Mouse (Mus musculus): ENCODE results near the gene Polr2a. TPM values are rescaled to one million over a fixed set of nuclear protein-coding genes. Genes with fewer than 3 reads are reported as not detected.
A peak's percentile ranks its signal among the peaks of the same experiment; 100 is the strongest.

Gene Polr2a
- 9.6 and 10.8 TPM in 2 replicates for polyA plus RNA-seq (2015; fragmentation: Nextera tagmentation; extraction: Ambion mirVana)

DNA sequence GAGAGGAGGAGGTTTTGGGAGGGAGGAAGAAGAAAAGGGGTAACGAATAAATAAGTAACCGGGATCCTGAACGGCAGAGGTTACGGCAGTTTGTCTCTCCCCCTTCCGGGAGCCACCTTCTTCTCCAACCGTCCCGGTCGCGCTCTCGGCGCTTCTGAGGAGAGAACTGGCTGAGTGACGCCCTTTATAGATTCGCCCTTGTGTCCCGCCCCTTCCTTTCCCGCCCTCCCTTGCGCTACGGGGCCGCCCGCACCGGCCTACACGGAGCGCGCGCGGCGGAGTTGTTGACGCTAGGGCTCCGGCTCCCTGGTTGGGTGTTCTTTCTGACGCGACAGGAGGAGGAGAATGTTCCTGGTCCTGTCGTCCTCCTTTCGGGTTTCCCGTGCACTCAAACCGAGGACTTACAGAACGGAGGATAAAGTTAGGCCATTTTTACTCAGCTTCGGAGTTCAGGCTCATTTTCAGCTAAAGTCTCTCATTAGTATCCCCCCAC lies at the start of gene Polr2a:
TSS of gene Polr2a (minus strand) at position 160 of the 493 bp plus-strand sequence.
- Histone ChIP-seq H3K27ac (peak within 1 kb of the TSS; percentile 99), H3K36me3 (peaks cover 11% of the 10 kb centered on the region), H3K9ac (peak within 1 kb of the TSS; percentile 87), H3K4me1 (replicated peaks) (peaks cover 57% of the 10 kb centered on the region), H3K4me3 (replicated peaks) (peak within 1 kb of the TSS; percentile 71), H3K27me3 (no peaks in the 10 kb centered on the region), H3K4me2 (peak within 1 kb of the TSS; percentile 90), H3K9me3 (replicated peaks) (no peaks in the 10 kb centered on the region)
- under 1% methylated on average over 36 of the region's 36 CpGs for WGBS (ENCODE audit: insufficient replicate concordance)
- peak; percentile 88 for ATAC-seq (ENCODE audit: low read depth)
- DNase-seq, result peak; percentile 94

DNA sequence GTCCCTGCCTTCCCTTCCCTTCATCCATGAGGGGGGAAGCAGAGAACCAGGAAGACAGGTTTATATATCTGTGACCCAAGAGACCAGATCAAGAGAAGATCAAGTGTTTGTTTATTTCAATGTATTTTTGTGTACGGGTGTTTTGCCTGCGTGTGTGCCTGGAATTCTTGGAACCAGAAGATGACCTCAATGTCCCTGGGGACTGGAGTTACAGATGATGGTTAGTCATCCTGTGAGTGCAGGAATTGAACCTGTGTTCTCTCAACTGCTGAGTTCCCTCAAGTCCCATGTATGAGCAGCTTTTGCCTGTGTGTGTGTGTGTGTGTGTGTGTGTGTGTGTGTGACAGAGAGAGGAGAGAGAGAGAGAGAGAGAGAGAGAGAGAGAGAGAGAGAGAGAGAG lies 49.2 kb upstream of the Polr2a start:
- 72% methylated on average over 2 of the region's 2 CpGs for WGBS (ENCODE audit: insufficient replicate concordance)
- ATAC-seq (ENCODE audit: low read depth), result no peak
- H3K36me3 ChIP-seq, result no peaks in the 10 kb centered on the region
- no peak for DNase-seq
- H3K27me3 ChIP-seq, result peaks cover 77% of the 10 kb centered on the region
- H3K4me2 ChIP-seq, result no peak overlapping the region
- H3K4me1 ChIP-seq (replicated peaks), result peaks cover 31% of the 10 kb centered on the region
- no peak overlapping the region for H3K27ac ChIP-seq
- H3K9ac ChIP-seq, result no peak overlapping the region
- no peak overlapping the region for H3K4me3 ChIP-seq (replicated peaks)
- no peaks in the 10 kb centered on the region for H3K9me3 ChIP-seq (replicated peaks)

DNA sequence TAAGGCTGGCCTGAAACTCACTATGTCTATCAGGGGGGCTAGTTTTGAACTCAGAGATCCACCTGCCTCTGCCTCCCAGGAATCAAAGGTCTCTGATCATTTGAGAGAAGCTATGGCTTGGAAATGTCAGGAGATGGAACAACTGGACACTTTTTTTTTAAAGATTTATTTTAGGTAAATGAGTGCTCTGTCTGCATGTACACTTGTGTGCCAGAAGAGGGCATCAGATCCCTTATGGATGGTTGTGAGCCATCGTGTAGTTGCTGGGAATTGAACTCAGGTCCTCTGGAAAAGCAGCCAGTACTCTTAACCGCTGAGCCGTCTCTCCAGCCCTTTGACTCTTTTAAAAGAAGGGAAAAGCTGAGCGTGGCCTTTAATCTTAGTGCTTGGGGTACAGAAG lies 47.9 kb upstream of the Polr2a start:
- H3K27ac ChIP-seq, result no peak overlapping the region
- WGBS (ENCODE audit: insufficient replicate concordance), result 77% methylated on average over 4 of the region's 4 CpGs
- H3K27me3 ChIP-seq, result peaks cover 82% of the 10 kb centered on the region
- peaks cover 44% of the 10 kb centered on the region for H3K4me1 ChIP-seq (replicated peaks)
- H3K9ac ChIP-seq, result no peak overlapping the region
- H3K36me3 ChIP-seq, result no peaks in the 10 kb centered on the region
- no peak overlapping the region for H3K4me2 ChIP-seq
- no peak for ATAC-seq (ENCODE audit: low read depth)
- no peaks in the 10 kb centered on the region for H3K9me3 ChIP-seq (replicated peaks)
- H3K4me3 ChIP-seq (replicated peaks), result no peak overlapping the region
- no peak for DNase-seq

DNA sequence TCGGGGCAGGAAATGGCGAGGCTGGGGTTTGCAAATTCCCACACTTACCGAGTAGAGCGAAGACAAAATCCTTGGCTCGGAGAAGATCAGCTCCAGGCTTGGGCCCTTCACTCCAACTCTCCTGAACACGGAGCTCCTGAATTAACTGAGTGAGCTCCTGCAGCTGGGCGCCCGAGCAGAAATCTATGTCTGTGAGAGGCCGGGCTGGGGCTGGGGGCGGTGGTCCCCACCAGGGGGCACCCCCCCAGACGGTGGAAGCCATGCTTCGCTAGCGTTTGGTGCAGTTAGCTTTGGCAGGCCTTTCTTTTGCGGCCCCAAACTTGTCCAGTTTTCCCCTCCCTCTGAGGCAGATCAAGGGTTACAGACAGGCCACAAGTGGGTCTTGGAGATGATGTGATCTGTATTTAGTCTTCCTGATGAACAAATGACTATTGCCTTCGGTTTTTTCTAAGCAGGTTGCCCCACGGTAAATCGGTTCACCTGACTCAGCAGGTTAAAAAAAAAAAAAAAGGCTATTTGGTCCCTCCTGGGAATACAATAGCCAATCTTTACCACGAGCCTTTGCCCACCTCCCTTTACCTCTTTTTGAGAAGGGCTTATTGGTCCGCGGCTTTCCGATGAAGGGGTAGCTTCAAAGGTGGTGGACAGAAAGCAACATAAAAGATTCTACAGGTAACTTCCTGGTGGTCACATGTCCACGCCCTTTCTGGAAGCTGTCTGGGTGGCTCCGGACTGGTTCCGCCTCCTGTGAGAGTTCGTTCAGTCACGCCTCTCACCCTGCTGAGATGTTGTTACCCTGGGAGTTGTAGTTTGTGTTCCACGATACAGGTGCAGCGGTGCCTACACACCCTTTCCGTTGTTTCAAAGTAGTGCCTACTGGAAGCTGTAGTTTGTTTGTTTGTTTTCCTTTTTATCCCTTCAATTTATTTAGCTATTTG lies 46.8 kb upstream of the Polr2a start, which contains the start of gene Tmem102:
TSS of gene Tmem102 (minus strand) at position 653 of the 938 bp plus-strand sequence.
- Histone ChIP-seq H3K27me3 (peaks cover 84% of the 10 kb centered on the region), H3K36me3 (no peaks in the 10 kb centered on the region), H3K9ac (0 out of 2 replicates have a peak within 1 kb of the TSS, but pooled peaks have one; percentile 54), H3K4me1 (replicated peaks) (peaks cover 55% of the 10 kb centered on the region), H3K27ac (no peak within 1 kb of the TSS), H3K4me3 (replicated peaks) (peak within 1 kb of the TSS; percentile 57), H3K4me2 (peak within 1 kb of the TSS; percentile 77), H3K9me3 (replicated peaks) (no peaks in the 10 kb centered on the region)
- ATAC-seq (ENCODE audit: low read depth), result no peak
- WGBS (ENCODE audit: insufficient replicate concordance), result 20% methylated on average over 29 of the region's 29 CpGs
- no peak for DNase-seq

DNA sequence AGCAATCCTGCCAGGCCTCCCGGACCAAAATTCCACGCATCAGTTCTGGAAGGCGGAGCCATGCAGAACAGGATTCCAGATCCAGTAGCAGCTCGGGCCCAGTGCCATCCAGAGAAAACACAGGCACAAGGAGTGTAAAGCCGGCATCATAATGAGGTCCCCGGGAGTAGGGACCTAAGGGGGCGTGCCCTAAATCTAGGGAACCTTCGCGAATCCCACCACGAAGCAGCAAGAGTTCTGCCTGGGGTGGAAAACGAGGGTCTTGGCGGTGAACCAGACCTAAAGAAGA lies 46.2 kb upstream of the Polr2a start:
- Histone ChIP-seq H3K4me1 (replicated peaks) (peaks cover 58% of the 10 kb centered on the region), H3K4me2 (peak overlapping the region; percentile 77), H3K4me3 (replicated peaks) (peak overlapping the region; percentile 57), H3K27me3 (peaks cover 88% of the 10 kb centered on the region), H3K9ac (0 out of 2 replicates have a peak overlapping the region, but pooled peaks have one; percentile 54), H3K36me3 (no peaks in the 10 kb centered on the region), H3K9me3 (replicated peaks) (no peaks in the 10 kb centered on the region), H3K27ac (no peak overlapping the region)
- ATAC-seq (ENCODE audit: low read depth) (no peak), DNase-seq (no peak)
- WGBS (ENCODE audit: insufficient replicate concordance), result 19% methylated on average over 12 of the region's 12 CpGs

DNA sequence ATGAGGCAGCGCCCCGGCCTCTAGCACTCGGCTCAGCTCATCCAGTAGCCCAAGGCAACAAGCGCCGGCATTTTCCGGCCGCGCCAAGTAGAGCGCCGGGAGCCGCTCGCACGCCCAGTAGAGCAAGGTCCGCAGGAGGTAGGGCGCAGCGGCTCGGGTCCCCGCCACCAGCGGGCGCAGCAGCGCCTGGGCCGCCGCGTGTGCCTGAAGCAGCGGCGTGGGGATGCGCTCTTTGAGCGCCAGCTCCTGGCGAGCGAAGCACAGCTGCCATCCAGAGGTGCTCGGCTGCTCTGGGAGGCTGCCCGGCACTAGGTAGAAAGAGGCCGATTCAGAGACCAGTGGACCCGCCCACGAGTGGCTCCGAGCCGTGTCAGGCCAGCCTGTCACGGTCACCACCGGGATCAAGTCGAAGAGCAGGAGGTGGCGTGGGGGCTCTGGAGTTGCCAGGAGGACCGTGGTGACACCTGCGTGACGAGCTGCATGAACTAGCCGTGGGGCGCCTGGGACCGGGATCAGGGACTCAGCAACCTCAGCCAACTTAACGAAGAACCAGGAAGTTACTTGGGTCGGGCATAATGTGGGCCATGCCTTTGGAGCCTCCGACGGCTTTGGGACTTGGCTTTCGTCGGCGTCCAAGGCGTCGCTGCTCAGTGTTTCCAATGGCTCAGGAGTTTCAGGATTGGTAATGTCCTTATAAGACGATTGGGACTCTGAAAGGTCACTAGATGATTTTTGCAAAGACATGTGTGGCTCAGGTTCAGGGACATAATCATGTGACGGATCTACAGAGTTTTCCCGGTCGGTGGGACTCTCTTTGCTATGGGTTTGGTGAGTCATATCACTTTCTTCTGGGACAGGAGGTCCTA lies 45.6 kb upstream of the Polr2a start:
- Histone ChIP-seq H3K36me3 (no peaks in the 10 kb centered on the region), H3K27me3 (peaks cover 88% of the 10 kb centered on the region), H3K9me3 (replicated peaks) (no peaks in the 10 kb centered on the region), H3K4me2 (peak overlapping the region; percentile 77), H3K4me1 (replicated peaks) (peaks cover 60% of the 10 kb centered on the region), H3K9ac (peak overlapping the region; percentile 54), H3K27ac (no peak overlapping the region), H3K4me3 (replicated peaks) (peak overlapping the region; percentile 57)
- DNase-seq (peak; percentile 53), ATAC-seq (ENCODE audit: low read depth) (peak; percentile 76)
- 2% methylated on average over 60 of the region's 60 CpGs for WGBS (ENCODE audit: insufficient replicate concordance)

DNA sequence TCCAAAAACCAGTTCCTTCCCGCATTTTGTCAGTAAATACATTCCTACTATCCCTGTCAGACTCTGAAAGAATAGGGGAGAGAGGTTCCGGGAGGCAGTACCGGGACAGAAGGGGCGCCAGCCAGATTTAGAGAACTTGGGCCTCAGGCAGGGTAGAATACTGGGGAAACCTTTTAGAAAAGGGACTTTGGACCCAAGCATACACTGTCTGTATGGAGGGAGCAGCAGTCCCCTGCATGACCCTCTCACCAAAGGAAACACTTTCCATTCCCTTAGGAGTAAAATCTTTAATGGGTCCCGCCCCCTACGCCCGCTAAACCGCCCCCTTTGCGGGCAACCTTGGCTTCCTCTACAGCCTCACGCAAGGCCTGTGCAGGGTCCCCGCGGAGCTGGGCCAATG lies 44.9 kb upstream of the Polr2a start:
- DNase-seq (no peak), ATAC-seq (ENCODE audit: low read depth) (peak; percentile 24)
- 4% methylated on average over 12 of the region's 12 CpGs for WGBS (ENCODE audit: insufficient replicate concordance)
- peaks cover 60% of the 10 kb centered on the region for H3K4me1 ChIP-seq (replicated peaks)
- H3K9ac ChIP-seq, result peak overlapping the region; percentile 54
- H3K36me3 ChIP-seq, result no peaks in the 10 kb centered on the region
- H3K9me3 ChIP-seq (replicated peaks), result no peaks in the 10 kb centered on the region
- H3K4me3 ChIP-seq (replicated peaks), result peak overlapping the region; percentile 57
- H3K27me3 ChIP-seq, result peaks cover 94% of the 10 kb centered on the region
- H3K27ac ChIP-seq, result no peak overlapping the region
- peak overlapping the region; percentile 77 for H3K4me2 ChIP-seq

DNA sequence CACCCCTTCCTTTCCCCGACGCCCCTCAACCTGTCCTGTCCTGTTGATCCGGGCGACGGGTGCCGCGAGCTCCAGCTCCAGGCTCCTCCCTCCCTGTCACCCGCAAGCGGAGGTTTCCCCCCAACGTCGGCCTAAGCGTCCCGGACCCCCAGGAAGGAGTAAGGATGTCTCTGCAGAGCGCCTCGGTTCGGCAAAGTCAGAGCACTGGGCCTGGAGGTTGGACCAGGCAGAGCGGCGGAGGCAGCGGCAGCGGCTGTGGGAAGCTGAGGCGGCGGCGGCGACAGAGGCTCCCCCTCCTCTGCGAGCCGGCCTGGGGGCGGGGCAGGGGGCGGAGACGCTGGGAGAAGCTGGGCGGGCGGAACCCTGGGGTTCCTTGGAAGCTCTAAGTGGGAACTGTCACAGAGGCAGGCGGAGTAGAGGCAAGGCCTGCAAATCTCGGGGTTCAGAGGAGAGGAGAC lies 44.2 kb upstream of the Polr2a start:
- ATAC-seq (ENCODE audit: low read depth), result peak; percentile 35; the same call in 1 of the 2 replicates
- peak overlapping the region; percentile 54 for H3K9ac ChIP-seq
- no peaks in the 10 kb centered on the region for H3K9me3 ChIP-seq (replicated peaks)
- peak overlapping the region; percentile 77 for H3K4me2 ChIP-seq
- H3K36me3 ChIP-seq, result no peaks in the 10 kb centered on the region
- peak; percentile 54 for DNase-seq
- H3K27me3 ChIP-seq, result peaks cover 100% of the 10 kb centered on the region
- H3K4me3 ChIP-seq (replicated peaks), result peak overlapping the region; percentile 57
- WGBS (ENCODE audit: insufficient replicate concordance), result under 1% methylated on average over 33 of the region's 33 CpGs
- no peak overlapping the region for H3K27ac ChIP-seq
- peaks cover 60% of the 10 kb centered on the region for H3K4me1 ChIP-seq (replicated peaks)

DNA sequence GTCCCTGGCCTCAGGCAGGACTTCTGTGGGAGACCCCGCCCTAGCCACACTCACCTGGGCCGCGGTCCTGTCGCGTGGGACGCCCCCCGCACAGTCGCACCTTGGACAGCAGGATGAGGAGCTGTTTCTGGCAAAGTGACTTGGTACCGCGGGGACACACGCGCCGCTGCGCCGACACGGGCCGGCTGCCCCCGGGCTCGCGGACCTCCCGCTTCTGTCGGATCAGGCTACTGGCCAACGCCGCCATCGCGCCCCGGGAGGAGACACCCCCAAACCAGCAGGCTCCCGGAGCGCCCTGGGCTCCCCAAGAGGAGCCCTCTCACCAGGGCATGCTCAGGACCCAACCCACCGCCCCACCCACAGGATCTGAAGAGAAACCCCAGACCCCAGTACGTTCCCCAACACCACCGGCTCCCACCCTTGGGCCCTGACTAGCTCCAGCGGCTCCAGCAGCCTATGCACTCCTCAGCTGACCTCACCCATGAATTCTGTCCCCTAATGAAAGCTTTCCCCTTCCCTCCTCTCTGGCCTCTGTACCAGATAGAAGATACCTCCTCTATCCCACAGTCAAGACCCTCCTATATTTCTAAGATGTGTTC lies 43.0 kb upstream of the Polr2a start, which contains the start of gene Fgf11:
TSS of gene Fgf11 (minus strand) at position 479 of the 599 bp plus-strand sequence.
- DNase-seq (no peak), ATAC-seq (ENCODE audit: low read depth) (no peak)
- Histone ChIP-seq H3K27ac (no peak within 1 kb of the TSS), H3K4me3 (replicated peaks) (peak within 1 kb of the TSS; percentile 57), H3K4me2 (peak within 1 kb of the TSS; percentile 77), H3K9me3 (replicated peaks) (no peaks in the 10 kb centered on the region), H3K27me3 (peaks cover 100% of the 10 kb centered on the region), H3K9ac (peak within 1 kb of the TSS; percentile 54), H3K36me3 (no peaks in the 10 kb centered on the region), H3K4me1 (replicated peaks) (peaks cover 60% of the 10 kb centered on the region)
- 4% methylated on average over 31 of the region's 33 CpGs for WGBS (ENCODE audit: insufficient replicate concordance)

DNA sequence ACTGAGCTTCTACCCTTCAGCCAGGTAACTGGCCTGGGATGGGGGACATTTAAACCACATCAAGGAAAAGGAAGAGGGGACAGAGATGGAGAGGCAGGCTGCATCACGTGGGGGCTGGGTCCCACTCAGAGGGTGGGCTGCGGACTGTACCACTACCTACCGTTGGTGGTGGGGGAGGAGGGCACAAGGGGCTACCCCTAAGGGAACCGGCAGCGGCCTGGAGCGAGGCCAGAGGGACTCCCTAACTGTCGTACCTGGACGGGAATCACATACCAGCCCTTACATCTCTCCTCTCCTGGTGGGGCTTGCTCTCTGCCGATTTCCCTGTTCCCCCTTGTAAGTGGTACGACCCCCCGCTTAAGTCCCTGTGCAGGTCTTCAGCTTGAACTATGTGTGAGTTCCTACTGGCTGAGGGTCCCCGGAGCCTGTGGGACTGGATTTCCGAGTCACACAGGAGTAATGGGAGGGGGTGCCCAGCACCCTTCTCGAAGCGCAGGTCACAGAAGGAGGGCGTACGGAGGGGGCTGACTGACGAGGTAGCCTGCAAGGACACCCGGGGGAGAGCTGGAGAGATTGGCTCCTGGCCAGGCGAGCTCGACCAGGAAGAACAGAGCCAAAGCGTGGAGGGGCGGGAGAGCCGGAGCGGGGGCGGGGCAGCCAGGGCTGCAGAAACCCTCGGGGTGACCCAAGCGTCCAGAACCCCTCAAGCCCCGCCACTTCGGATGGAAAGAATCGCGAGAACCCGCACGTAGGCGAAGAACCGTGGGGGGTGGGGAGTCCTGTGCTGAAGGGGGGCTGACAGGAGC lies 42.2 kb upstream of the Polr2a start:
- no peak for ATAC-seq (ENCODE audit: low read depth)
- Histone ChIP-seq H3K9me3 (replicated peaks) (no peaks in the 10 kb centered on the region), H3K4me1 (replicated peaks) (peaks cover 65% of the 10 kb centered on the region), H3K4me2 (peak overlapping the region; percentile 77), H3K36me3 (no peaks in the 10 kb centered on the region), H3K9ac (peak overlapping the region; percentile 31), H3K27me3 (peaks cover 100% of the 10 kb centered on the region), H3K4me3 (replicated peaks) (peak overlapping the region; percentile 45), H3K27ac (no peak overlapping the region)
- WGBS (ENCODE audit: insufficient replicate concordance), result 2% methylated on average over 36 of the region's 36 CpGs
- no peak for DNase-seq

Measured in liver, embryonic 13.5 days (tissue).